Mouse (Mus musculus) erythroblast, embryonic 14.5 days (primary cell): ENCODE results near the gene Klf5. TPM values are rescaled to one million over a fixed set of nuclear protein-coding genes. Genes with fewer than 3 reads are reported as not detected.

ENCODE experiments used
- H3K27me3 ChIP-seq: 2 replicates; pipeline ENCODE4 v1.6.1; 2012; ENCODE audit warnings: inconsistent platforms; ENCODE audit not compliant: control insufficient read depth
- H3K36me3 ChIP-seq: 2 replicates; pipeline ENCODE4 v1.6.1; 2012; ENCODE audit warnings: mild to moderate bottlenecking, inconsistent platforms; ENCODE audit not compliant: control insufficient read depth
- H3K4me1 ChIP-seq: 2 replicates; pipeline ENCODE4 v1.6.1; 2012; ENCODE audit warnings: inconsistent platforms; ENCODE audit not compliant: control insufficient read depth
- H3K4me3 ChIP-seq: replicated peaks from 2 replicates; pipeline ENCODE3; 2012; ENCODE audit warnings: moderate library complexity, mild to moderate bottlenecking, inconsistent platforms
- H3K9me3 ChIP-seq: 2 replicates; pipeline ENCODE4 v1.6.1; 2012; ENCODE audit warnings: low read length, inconsistent platforms, mixed read lengths; ENCODE audit not compliant: control insufficient read depth
- GATA1 ChIP-seq: IDR thresholded peaks from 2 replicates; pipeline ENCODE4 v1.6.1; 2012; ENCODE audit warnings: low read length, inconsistent platforms, mixed read lengths
- TAL1 ChIP-seq: IDR thresholded peaks from 3 replicates; pipeline ENCODE4 v1.6.1; 2012; ENCODE audit warnings: low read length, inconsistent platforms, mixed read lengths
- polyA plus RNA-seq: library from polyadenylated mRNA; stranded (reverse); fragments of >175 nt; gene quantifications from 2 replicates; pipeline ENCODE4 v1.2.3, GENCODE M21; 2012

Gene Klf5
- polyA plus RNA-seq, 1 experiment: 0.64 TPM

DNA sequence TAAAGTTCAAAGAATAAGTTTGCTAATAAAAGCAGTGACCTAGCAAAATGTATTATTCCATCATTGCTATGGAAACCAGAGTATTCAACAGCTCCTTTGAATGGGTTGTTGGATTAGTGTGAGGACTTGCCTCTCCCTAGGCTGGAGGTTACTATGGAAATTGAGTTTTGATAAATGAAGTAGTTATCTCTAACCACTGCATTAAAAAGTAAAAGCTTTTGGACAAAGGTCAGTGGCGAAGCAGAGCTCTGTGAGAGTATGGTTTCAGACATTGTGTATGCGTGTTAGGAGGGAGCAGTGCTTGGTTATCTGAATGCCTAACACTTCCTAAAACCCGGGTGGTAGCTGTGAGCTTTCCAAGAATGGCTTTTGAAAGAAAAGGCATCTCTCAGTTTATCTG, 5.9 kb downstream of the Klf5 start:
- Histone ChIP-seq H3K4me3 (no peak overlapping the region), H3K36me3 (peaks cover 12% of the 10 kb centered on the region), H3K4me1 (peaks cover 4% of the 10 kb centered on the region), H3K9me3 (no peaks in the 10 kb centered on the region), H3K27me3 (peaks cover 25% of the 10 kb centered on the region)
- TF ChIP-seq TAL1 (no peak), GATA1 (no peak)

DNA sequence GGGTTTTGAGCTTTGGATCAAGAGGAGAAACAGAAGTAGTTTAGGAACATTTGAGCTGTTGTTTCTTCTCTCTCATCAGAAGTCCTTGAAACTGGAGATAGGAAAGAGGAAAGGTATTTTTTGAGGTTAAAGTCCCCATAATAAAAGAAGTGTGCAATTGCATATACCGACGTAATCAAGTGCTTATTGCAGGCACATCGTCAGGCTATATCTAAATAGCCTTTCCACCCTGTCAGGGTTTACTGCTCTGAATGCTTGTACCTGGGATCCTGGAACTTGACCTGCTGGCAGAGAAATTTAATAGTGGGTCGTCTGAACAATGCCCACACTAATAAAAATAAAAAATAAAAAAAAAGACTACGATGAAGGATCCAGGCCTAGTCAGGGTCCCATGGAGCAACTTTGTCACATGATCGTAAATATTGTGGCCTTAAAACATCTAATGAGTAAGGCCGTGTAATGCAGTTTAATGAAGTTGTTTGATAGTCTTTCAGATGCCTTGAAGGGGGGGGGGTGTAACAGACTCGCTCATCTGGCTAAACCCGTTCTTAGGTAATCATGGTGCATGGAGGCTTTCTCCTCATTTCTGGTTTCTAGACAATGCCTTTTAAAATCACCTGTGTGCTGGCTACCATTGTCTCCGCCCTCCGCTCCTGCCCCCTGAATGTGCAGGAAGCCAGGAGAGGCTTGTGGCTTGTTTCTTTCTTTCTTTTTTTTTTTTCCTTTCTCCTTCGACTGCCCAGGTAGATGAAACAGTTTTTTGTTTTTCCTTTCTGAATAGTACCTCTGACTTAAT, 6.7 kb downstream of the Klf5 start:
- no peak for TF ChIP-seq TAL1
- no peak for TF ChIP-seq GATA1
- Histone ChIP-seq H3K4me1 (peaks cover 4% of the 10 kb centered on the region), H3K4me3 (no peak overlapping the region), H3K27me3 (peaks cover 17% of the 10 kb centered on the region), H3K36me3 (peaks cover 12% of the 10 kb centered on the region), H3K9me3 (no peaks in the 10 kb centered on the region)

GRCm38 (mm10) chr14:99306410-99306809, 7.9 kb downstream of the Klf5 start:
- peaks cover 11% of the 10 kb centered on the region for H3K36me3 ChIP-seq
- no peaks in the 10 kb centered on the region for H3K9me3 ChIP-seq
- TF ChIP-seq GATA1: no peak
- TF ChIP-seq TAL1: no peak
- H3K4me3 ChIP-seq: no peak overlapping the region
- peaks cover 5% of the 10 kb centered on the region for H3K27me3 ChIP-seq
- peaks cover 2% of the 10 kb centered on the region; the same call in 1 of the 2 replicates for H3K4me1 ChIP-seq

DNA sequence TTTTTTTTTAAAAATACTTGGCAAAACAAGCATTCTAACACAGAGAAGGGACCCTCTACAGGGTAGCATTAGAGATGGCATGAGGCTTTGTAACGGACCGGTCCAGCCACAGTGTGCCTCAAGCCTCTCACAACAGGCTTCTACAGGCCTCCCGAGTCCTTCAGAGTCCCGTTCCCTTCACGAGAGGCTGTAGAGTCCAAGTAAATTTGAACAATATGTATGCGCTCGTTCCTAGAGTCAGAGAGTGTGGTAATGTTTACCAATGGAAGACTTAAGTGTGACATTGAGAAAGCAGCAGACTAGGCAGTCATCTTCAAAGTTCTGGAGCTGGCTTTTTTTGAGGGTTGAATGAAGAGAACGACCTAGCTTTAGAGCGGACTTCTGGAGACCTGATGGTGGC, 11.1 kb downstream of the Klf5 start:
- Histone ChIP-seq H3K9me3 (no peaks in the 10 kb centered on the region), H3K27me3 (no peaks in the 10 kb centered on the region), H3K4me1 (peaks cover 2% of the 10 kb centered on the region; the same call in 1 of the 2 replicates), H3K36me3 (peaks cover 4% of the 10 kb centered on the region), H3K4me3 (no peak overlapping the region)
- TF ChIP-seq TAL1 (no peak), GATA1 (no peak)

GRCm38 (mm10) chr14:99310358-99310757, 11.9 kb downstream of the Klf5 start:
- Histone ChIP-seq H3K9me3 (no peaks in the 10 kb centered on the region), H3K27me3 (no peaks in the 10 kb centered on the region), H3K36me3 (peaks cover 4% of the 10 kb centered on the region), H3K4me3 (no peak overlapping the region), H3K4me1 (peaks cover 2% of the 10 kb centered on the region; the same call in 1 of the 2 replicates)
- TF ChIP-seq GATA1: no peak
- TF ChIP-seq TAL1: no peak

DNA sequence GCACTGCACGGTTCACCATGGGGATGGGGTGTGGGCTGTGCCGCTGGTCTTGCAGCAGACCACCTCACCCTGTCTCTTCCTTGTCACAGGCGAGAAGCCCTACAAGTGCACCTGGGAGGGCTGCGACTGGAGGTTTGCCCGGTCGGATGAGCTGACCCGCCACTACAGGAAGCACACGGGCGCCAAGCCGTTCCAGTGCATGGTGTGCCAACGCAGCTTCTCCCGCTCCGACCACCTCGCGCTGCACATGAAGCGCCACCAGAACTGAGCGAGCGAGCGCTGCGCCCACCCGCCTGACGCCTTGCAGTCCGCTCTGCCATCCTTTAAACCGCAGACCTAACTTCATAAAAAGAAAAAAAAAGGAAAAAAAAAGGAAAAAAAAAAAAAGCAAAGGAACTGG, 14.6 kb downstream of the Klf5 start:
- Histone ChIP-seq H3K36me3 (peaks cover 4% of the 10 kb centered on the region), H3K27me3 (no peaks in the 10 kb centered on the region), H3K9me3 (no peaks in the 10 kb centered on the region), H3K4me3 (no peak overlapping the region), H3K4me1 (no peaks in the 10 kb centered on the region)
- no peak for TF ChIP-seq TAL1
- TF ChIP-seq GATA1: no peak

- Histone ChIP-seq H3K4me3 (no peak overlapping the region), H3K9me3 (no peaks in the 10 kb centered on the region), H3K36me3 (peaks cover 4% of the 10 kb centered on the region), H3K27me3 (no peaks in the 10 kb centered on the region), H3K4me1 (no peaks in the 10 kb centered on the region; the same call in 1 of the 2 replicates)
- TF ChIP-seq TAL1 (no peak), GATA1 (no peak)
Observed at GRCm38 (mm10) chr14:99316275-99316674, 17.8 kb downstream of the Klf5 start.

- TF ChIP-seq GATA1: no peak
- Histone ChIP-seq H3K36me3 (no peaks in the 10 kb centered on the region), H3K9me3 (no peaks in the 10 kb centered on the region), H3K4me3 (no peak overlapping the region), H3K4me1 (no peaks in the 10 kb centered on the region; the same call in 1 of the 2 replicates), H3K27me3 (no peaks in the 10 kb centered on the region)
Observed at GRCm38 (mm10) chr14:99320736-99321135, 22.2 kb downstream of the Klf5 start.

GRCm38 (mm10) chr14:99323376-99323775, 24.9 kb downstream of the Klf5 start:
- H3K4me3 ChIP-seq: no peak overlapping the region
- no peaks in the 10 kb centered on the region for H3K36me3 ChIP-seq
- TF ChIP-seq TAL1 (no peak), GATA1 (no peak)
- H3K9me3 ChIP-seq: no peaks in the 10 kb centered on the region
- no peaks in the 10 kb centered on the region for H3K27me3 ChIP-seq
- H3K4me1 ChIP-seq: no peaks in the 10 kb centered on the region; the same call in 1 of the 2 replicates

- TF ChIP-seq GATA1 (no peak), TAL1 (no peak)
- Histone ChIP-seq H3K9me3 (no peaks in the 10 kb centered on the region), H3K27me3 (no peaks in the 10 kb centered on the region), H3K4me1 (no peaks in the 10 kb centered on the region; the same call in 1 of the 2 replicates), H3K4me3 (no peak overlapping the region), H3K36me3 (no peaks in the 10 kb centered on the region)
Observed at GRCm38 (mm10) chr14:99324523-99324922, 26.0 kb downstream of the Klf5 start.
